Mouse (Mus musculus): Measurements from ENCODE around the gene Ano6. TPM values are rescaled to one million over a fixed set of nuclear protein-coding genes. Genes with fewer than 3 reads are reported as not detected.

Gene Ano6
- polyA plus RNA-seq, 1 experiment from 2014 or later: 51.5 TPM

DNA sequence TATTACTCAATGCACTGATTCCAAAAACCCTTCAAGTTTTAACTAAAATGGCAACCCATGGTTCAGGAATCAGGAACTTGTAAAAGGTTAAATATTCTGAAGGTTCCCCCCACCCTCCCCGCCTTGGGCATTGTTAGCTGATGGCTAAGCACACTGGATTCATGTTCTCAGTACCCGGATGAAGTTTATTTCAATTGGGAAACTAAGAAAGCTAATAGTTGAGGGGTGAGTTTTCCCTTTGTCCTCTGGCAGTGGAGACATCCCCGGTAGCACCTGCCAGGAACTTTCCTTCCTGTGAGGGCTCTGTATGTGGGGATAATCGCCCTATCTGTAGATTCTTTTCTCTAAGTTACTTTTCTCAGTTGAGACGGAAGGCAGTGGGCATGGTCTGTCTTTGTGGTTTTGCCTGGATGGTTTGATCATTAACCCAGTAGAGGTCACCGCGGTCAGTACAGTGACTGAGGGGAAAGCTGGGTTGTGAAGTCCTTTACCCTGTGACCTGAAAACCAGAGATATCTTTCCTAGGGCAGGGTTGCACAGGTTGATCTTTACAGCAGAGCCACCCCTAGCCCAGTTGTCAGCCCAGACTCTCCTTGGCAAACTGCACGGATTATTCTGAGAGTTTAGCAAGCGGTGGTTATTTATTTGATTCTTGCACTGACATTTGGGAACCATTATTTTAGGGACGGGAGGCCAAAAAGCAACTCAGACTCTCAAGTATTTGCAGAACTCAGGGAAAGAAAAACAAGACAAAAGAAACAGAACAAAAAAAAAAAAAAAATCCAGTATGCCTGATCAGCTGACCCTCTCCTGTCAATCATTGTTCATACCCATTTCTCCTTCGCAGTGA, 47.8 kb downstream of the Ano6 start:
- Histone ChIP-seq H3K27me3 (replicated peaks; ENCODE audit: control insufficient read depth, insufficient read depth, low read length) (no peaks in the 10 kb centered on the region), H3K27ac (ENCODE audit: low read length) (peak overlapping the region; percentile 82), H3K4me2 (ENCODE audit: low read depth, low read length) (peak overlapping the region; percentile 33), H3K36me3 (ENCODE audit: control insufficient read depth, insufficient read depth, low read length) (no peaks in the 10 kb centered on the region), H3K9me3 (ENCODE audit: control insufficient read depth, low read length) (no peaks in the 10 kb centered on the region), H3K4me1 (ENCODE audit: control insufficient read depth, insufficient read depth, low read length) (peaks cover 48% of the 10 kb centered on the region), H3K4me3 (ENCODE audit: low read length) (no peak overlapping the region), H3K9ac (ENCODE audit: low read depth, low read length) (no peak overlapping the region)
- WGBS: 43% methylated on average over 11 of the region's 11 CpGs
- ATAC-seq: peak; percentile 86

DNA sequence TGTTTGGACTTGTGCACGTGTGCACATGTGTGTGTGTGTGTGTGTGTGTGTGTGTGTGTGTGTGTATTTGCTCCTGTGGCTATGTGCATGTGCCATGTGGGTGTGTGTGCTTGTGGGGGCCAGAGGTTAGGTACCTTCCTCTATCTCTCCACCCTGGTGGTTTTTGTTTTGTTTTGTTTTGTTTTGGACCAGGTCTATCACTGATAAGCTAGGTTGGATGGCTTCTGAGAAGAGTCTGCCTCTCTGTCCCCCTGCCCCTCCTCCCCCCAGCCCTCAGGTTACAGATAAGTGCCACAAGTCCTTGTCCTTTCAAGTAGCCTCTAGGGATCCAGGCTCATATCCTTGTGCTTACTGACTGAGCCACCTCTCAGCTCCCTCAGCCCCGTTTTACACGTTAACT, 49.1 kb downstream of the Ano6 start:
- no peak overlapping the region for H3K4me3 ChIP-seq (ENCODE audit: low read length)
- no peak for ATAC-seq
- 75% methylated on average over 3 of the region's 3 CpGs for WGBS
- H3K9ac ChIP-seq (ENCODE audit: low read depth, low read length): no peak overlapping the region
- H3K27ac ChIP-seq (ENCODE audit: low read length): no peak overlapping the region
- no peaks in the 10 kb centered on the region for H3K36me3 ChIP-seq (ENCODE audit: control insufficient read depth, insufficient read depth, low read length)
- H3K4me2 ChIP-seq (ENCODE audit: low read depth, low read length): no peak overlapping the region
- H3K9me3 ChIP-seq (ENCODE audit: control insufficient read depth, low read length): no peaks in the 10 kb centered on the region
- peaks cover 57% of the 10 kb centered on the region for H3K4me1 ChIP-seq (ENCODE audit: control insufficient read depth, insufficient read depth, low read length)
- H3K27me3 ChIP-seq (replicated peaks; ENCODE audit: control insufficient read depth, insufficient read depth, low read length): no peaks in the 10 kb centered on the region

DNA sequence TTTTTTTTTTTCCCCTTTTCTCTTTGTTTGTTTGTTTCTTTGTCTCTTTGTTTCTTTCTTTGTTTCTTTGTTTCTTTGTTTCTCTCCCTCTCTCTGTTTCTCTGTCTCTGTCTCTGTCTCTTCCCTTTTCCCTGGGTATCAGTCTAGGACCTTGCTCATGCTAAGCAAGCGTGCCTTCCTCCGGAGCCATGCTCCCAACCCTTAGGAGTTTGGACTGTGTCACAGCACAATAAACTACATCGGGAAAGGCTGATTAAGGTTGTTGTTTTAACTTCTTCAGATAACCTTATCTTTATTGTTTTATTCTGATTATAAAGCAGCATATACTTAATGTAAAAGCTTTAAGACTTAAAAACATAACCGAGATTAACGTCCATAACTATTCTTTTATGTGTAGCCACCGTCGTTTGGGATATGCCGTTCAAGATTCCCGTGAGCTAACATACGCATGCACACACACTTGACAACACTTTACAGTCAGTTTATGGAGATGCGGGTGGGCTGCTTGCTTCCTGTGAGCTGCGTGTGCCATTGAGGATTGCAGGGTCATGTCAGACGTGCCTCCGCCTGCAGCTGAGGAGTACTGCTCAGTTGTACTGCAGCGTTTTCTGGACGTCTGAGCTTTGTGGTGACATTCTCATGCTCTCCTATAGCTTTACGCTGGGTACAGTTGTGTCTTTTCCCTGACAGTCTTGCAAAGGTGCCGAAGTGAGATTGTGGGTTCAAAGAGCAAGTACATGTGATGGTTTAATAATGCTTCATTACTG, 52.7 kb downstream of the Ano6 start:
- ATAC-seq: peak; percentile 78
- Histone ChIP-seq H3K9ac (ENCODE audit: low read depth, low read length) (no peak overlapping the region), H3K4me1 (ENCODE audit: control insufficient read depth, insufficient read depth, low read length) (peaks cover 35% of the 10 kb centered on the region), H3K4me3 (ENCODE audit: low read length) (no peak overlapping the region), H3K27me3 (replicated peaks; ENCODE audit: control insufficient read depth, insufficient read depth, low read length) (no peaks in the 10 kb centered on the region), H3K4me2 (ENCODE audit: low read depth, low read length) (0 out of 2 replicates have a peak overlapping the region, but pooled peaks have one; percentile 10), H3K27ac (ENCODE audit: low read length) (peak overlapping the region; percentile 75), H3K9me3 (ENCODE audit: control insufficient read depth, low read length) (no peaks in the 10 kb centered on the region), H3K36me3 (ENCODE audit: control insufficient read depth, insufficient read depth, low read length) (no peaks in the 10 kb centered on the region)
- 55% methylated on average over 18 of the region's 18 CpGs for WGBS

DNA sequence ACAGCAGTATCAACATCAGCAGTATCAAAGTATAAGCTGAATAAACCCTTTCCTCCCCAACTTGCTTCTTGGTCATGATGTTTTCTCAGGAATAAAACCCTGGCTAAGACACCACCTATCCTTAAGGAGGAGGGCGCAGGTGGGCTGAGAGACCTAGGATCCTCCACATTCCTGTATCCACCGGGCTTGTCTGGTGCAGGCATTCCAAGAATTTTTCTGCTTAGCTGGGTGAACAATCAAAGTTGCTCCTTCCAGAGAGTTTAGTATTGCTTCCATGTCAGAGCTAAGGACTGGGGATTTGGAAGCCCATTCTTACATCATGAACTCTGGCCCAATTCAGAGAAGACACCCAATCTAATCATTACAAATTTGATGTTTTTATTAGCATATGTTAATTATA, 53.8 kb downstream of the Ano6 start:
- H3K9me3 ChIP-seq (ENCODE audit: control insufficient read depth, low read length): no peaks in the 10 kb centered on the region
- H3K4me3 ChIP-seq (ENCODE audit: low read length): no peak overlapping the region
- no peaks in the 10 kb centered on the region for H3K36me3 ChIP-seq (ENCODE audit: control insufficient read depth, insufficient read depth, low read length)
- ATAC-seq: no peak
- H3K27me3 ChIP-seq (replicated peaks; ENCODE audit: control insufficient read depth, insufficient read depth, low read length): no peaks in the 10 kb centered on the region
- peaks cover 35% of the 10 kb centered on the region for H3K4me1 ChIP-seq (ENCODE audit: control insufficient read depth, insufficient read depth, low read length)
- no peak overlapping the region for H3K4me2 ChIP-seq (ENCODE audit: low read depth, low read length)
- H3K9ac ChIP-seq (ENCODE audit: low read depth, low read length): no peak overlapping the region
- peak overlapping the region; percentile 75 for H3K27ac ChIP-seq (ENCODE audit: low read length)
- WGBS: 44% methylated on average over 2 of the region's 2 CpGs

DNA sequence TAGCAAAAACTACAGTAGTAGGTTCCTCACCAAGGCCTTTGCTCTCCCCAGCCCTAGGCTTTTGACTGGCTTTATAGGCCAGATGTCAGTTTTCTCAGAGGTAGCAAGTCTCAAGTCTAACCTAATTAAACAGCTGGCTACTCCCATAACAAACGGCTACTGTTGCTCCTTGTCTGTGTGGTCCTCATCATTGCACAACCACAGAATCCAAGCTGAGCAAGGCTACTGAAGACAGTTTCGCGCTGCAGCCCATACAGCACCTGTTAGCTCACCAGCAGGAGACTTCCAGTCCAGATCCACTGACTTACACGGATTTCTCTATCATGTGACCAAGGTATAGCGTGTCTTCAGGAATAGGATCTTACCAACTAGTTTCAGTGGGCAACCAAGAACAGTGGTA, 55.5 kb downstream of the Ano6 start:
- peaks cover 39% of the 10 kb centered on the region for H3K4me1 ChIP-seq (ENCODE audit: control insufficient read depth, insufficient read depth, low read length)
- no peak overlapping the region for H3K9ac ChIP-seq (ENCODE audit: low read depth, low read length)
- ATAC-seq: no peak
- no peaks in the 10 kb centered on the region for H3K36me3 ChIP-seq (ENCODE audit: control insufficient read depth, insufficient read depth, low read length)
- H3K4me2 ChIP-seq (ENCODE audit: low read depth, low read length): no peak overlapping the region
- no peaks in the 10 kb centered on the region for H3K9me3 ChIP-seq (ENCODE audit: control insufficient read depth, low read length)
- H3K4me3 ChIP-seq (ENCODE audit: low read length): no peak overlapping the region
- WGBS: 75% methylated on average over 5 of the region's 5 CpGs
- H3K27ac ChIP-seq (ENCODE audit: low read length): peak overlapping the region; percentile 45; the same call in 1 of the 2 replicates
- H3K27me3 ChIP-seq (replicated peaks; ENCODE audit: control insufficient read depth, insufficient read depth, low read length): no peaks in the 10 kb centered on the region

DNA sequence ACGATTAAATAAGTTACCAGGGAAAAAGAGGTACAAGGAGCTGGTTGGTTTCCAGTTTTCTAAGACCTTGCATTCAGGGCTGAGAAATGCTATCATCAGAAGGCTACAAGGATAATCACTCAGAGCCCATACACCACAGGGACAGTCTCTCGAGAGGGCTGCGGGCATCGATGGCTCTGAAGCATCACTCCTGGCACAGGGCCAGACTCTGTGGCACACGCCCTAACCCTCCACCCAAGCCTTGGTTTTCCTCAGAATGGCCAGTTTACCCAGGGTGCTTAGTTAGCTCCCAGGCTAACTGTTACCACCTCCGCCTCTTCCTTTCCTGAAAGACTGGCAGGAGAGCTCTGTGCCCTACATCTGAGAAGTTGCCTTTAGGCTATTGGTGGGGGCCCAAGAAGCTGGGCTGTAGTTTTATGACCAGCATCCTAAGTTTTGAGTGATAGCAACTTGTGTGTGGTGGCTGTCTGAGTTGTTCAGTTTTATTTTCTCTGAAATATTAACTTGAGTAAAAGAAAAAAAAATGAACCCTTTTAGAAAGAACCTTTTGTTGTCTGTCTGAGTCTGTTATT, 57.9 kb downstream of the Ano6 start:
- Histone ChIP-seq H3K36me3 (ENCODE audit: control insufficient read depth, insufficient read depth, low read length) (no peaks in the 10 kb centered on the region), H3K4me1 (ENCODE audit: control insufficient read depth, insufficient read depth, low read length) (peaks cover 29% of the 10 kb centered on the region), H3K27me3 (replicated peaks; ENCODE audit: control insufficient read depth, insufficient read depth, low read length) (no peaks in the 10 kb centered on the region), H3K9me3 (ENCODE audit: control insufficient read depth, low read length) (no peaks in the 10 kb centered on the region), H3K27ac (ENCODE audit: low read length) (peak overlapping the region; percentile 50), H3K9ac (ENCODE audit: low read depth, low read length) (no peak overlapping the region), H3K4me2 (ENCODE audit: low read depth, low read length) (no peak overlapping the region), H3K4me3 (ENCODE audit: low read length) (no peak overlapping the region)
- ATAC-seq: peak; percentile 61
- 48% methylated on average over 6 of the region's 6 CpGs for WGBS

DNA sequence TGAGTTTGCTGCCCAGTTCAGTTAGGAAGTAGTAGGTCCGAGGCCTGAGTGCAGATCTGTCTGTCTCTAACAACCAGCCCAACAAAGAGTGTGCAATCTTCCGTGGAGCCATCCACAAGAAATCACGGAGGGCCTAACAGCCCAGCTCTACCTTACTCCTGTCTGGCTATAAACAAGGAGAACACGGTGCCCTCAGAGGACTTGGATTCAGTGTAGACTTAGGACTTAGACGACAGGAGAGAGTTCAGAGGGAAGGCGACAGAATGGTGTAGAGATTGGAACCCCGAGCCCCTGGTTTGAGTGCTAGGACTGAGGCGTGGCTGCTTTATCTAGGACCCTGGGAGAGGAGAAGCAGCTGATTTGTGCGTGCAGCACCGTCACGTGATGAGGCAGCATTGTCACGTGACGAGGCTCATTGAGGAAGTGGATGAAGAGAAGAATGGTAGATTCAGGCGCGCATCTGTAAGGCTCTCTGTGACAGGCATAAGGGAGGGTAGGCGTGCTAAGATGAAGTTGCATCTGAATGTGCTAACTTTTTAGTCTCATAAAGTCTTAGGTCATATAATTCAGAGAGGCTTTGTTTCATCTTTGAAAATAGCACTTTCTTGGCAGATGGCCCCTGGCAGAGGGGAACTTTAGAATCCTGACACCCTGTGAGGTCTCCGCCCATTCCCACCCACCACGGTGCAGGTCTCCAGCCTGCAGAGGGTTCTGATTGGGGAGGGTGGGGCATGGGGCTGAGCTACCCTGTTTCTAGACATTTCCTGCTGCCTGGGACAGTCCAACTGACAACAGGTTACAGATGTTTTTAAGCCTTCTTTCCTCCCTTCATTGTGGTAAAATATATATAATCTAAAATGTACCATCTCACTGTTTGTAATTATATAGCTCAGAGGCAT, 59.1 kb downstream of the Ano6 start:
- Histone ChIP-seq H3K27ac (ENCODE audit: low read length) (peak overlapping the region; percentile 79), H3K27me3 (replicated peaks; ENCODE audit: control insufficient read depth, insufficient read depth, low read length) (no peaks in the 10 kb centered on the region), H3K36me3 (ENCODE audit: control insufficient read depth, insufficient read depth, low read length) (no peaks in the 10 kb centered on the region), H3K9ac (ENCODE audit: low read depth, low read length) (no peak overlapping the region), H3K4me2 (ENCODE audit: low read depth, low read length) (no peak overlapping the region), H3K4me3 (ENCODE audit: low read length) (no peak overlapping the region), H3K9me3 (ENCODE audit: control insufficient read depth, low read length) (no peaks in the 10 kb centered on the region), H3K4me1 (ENCODE audit: control insufficient read depth, insufficient read depth, low read length) (peaks cover 22% of the 10 kb centered on the region)
- 57% methylated on average over 18 of the region's 18 CpGs for WGBS
- peak; percentile 52 for ATAC-seq

DNA sequence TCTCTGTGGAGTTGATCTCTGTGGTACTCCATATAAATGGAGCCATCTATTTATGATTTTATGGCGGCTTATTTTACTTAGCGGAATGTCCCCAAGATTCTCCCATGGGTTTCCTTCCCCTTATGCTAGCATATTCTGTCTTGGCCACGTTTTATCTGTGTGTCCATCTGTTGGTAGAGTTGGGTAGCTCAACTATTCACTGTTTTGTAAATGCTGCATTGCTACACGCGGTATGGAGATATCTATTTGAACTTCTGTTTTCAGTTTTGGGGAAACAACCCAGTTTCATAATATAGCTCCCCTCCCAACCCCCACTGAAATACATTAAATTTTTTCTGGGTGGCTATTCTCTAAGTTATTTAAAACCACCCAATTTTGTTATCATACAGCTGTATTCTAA, 59.9 kb downstream of the Ano6 start:
- Histone ChIP-seq H3K36me3 (ENCODE audit: control insufficient read depth, insufficient read depth, low read length) (no peaks in the 10 kb centered on the region), H3K4me2 (ENCODE audit: low read depth, low read length) (no peak overlapping the region), H3K4me1 (ENCODE audit: control insufficient read depth, insufficient read depth, low read length) (peaks cover 22% of the 10 kb centered on the region), H3K4me3 (ENCODE audit: low read length) (no peak overlapping the region), H3K9ac (ENCODE audit: low read depth, low read length) (no peak overlapping the region), H3K27ac (ENCODE audit: low read length) (no peak overlapping the region), H3K9me3 (ENCODE audit: control insufficient read depth, low read length) (no peaks in the 10 kb centered on the region), H3K27me3 (replicated peaks; ENCODE audit: control insufficient read depth, insufficient read depth, low read length) (no peaks in the 10 kb centered on the region)
- ATAC-seq: no peak
- 89% methylated on average over 5 of the region's 5 CpGs for WGBS
